Mouse (Mus musculus): Measurements from ENCODE around the gene Hpgd. TPM values are rescaled to one million over a fixed set of nuclear protein-coding genes. Genes with fewer than 3 reads are reported as not detected.
A peak's percentile ranks its signal among the peaks of the same experiment; 100 is the strongest.
"Not testable (repeated sequence)": the region's sequence is repeated elsewhere in the genome, so short reads cannot be mapped to it uniquely, and the experiment has no call there.

The Hpgd gene
- polyA plus RNA-seq (2012; ENCODE audit: insufficient read depth, insufficient read length, missing spikeins): 14.4 and 17.6 TPM in 2 replicates

DNA sequence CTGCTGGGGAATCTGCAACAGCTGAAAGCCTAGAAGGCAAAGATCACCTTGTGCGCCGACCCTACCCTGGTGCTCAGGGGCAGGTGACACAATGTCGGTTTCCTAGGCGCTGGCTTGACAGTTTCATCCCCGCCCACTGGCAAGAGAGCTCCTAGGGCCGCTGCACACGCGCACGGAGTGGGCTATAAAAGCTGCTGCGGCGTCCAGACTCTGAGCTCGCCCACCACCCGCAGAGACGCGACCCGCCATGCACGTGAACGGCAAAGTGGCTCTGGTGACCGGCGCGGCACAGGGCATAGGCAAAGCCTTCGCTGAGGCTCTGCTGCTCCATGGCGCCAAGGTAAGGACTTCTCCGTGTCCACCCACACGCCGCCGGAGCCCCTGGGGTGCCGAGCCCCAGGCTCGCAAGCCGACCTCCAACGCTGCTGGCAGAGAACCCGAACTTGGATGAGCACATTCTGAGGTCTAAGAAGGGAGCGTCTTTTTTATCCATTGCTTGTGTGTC, at the start of gene Hpgd:
Gene Hpgd, plus strand, starts transcription at position 213 of the 505 bp plus-strand sequence.
- peak within 1 kb of the TSS; percentile 38 for H3K27ac ChIP-seq (replicated peaks; ENCODE audit: low read depth, low read length)

DNA sequence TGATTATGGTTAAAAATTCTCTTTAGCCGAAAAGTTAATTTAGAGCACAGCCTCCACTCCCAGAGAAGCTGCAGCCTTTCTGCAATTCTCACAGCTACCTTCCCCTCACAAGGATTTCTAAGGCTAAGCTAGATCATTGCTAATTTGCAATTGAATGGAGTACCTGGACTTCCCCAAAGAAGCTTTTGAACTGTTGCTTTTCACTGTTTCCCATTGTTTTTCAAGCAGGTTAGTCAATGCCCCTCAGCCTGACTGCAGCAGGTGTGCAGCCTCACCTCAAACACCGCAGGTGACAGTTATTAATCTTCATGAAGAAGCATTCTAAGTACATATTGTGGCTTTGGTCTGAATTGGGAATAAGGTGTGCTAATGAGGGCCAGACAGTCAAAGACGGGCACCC, 42.7 kb upstream of the Hpgd start:
- H3K27ac ChIP-seq (replicated peaks; ENCODE audit: low read depth, low read length); H3K4me1 ChIP-seq (ENCODE audit: control insufficient read depth, insufficient read depth, insufficient read length, low read length): not testable (repeated sequence)

More for the DNA sequence above, at the start of gene Hpgd:
- H3K4me1 ChIP-seq (ENCODE audit: control insufficient read depth, insufficient read depth, insufficient read length, low read length): peaks cover 5% of the 10 kb centered on the region; the same call in 1 of the 2 replicates
- peak within 1 kb of the TSS; percentile 64 for H3K4me3 ChIP-seq (ENCODE audit: insufficient read depth, low read depth, low read length)

DNA sequence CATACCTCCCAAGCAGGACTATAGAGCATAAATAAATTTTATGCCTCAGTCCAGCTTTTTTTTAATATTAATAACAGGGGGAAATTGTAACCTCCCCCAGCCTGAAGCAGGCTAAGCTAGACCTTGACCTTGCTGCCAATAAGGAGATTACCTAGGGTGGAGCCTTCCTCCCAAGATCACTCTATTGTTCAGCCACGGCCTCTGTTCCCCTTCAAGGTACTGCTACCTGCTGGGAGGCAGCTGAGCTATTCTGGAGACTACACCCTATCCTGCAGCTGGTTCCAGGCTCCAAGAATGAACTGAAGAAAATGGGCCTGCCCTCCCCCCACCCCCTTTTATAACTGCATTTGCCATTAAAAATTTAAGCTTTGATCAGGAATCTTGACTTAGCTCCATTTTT, 42.1 kb upstream of the Hpgd start:
- H3K4me3 ChIP-seq (ENCODE audit: insufficient read depth, low read depth, low read length): no peak overlapping the region

More for the DNA sequence above, 42.7 kb upstream of the Hpgd start:
- not testable (repeated sequence) for H3K4me3 ChIP-seq (ENCODE audit: insufficient read depth, low read depth, low read length)

DNA sequence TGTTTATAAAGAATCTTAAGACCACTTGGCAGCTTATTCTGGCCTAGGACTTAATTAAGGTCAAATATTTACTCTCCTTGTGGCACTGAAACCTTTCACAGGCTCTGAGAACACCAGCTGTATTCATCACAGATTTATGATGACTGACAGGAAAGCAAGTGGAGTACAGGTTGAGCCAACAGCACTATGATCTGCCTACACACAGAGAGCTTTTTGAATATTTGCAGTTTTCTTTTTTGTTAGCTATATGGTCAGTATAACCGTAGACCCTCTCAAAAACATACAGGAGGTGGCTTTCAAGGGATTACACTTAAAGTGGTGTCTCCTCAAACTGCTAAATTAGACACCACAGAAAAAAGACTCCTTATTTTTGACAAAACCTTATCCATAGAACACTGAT, 33.2 kb upstream of the Hpgd start:
- Histone ChIP-seq H3K4me3 (ENCODE audit: insufficient read depth, low read depth, low read length) (no peak overlapping the region), H3K27ac (replicated peaks; ENCODE audit: low read depth, low read length) (no peak overlapping the region), H3K4me1 (ENCODE audit: control insufficient read depth, insufficient read depth, insufficient read length, low read length) (no peaks in the 10 kb centered on the region)

More for the DNA sequence above, 42.1 kb upstream of the Hpgd start:
- no peaks in the 10 kb centered on the region for H3K4me1 ChIP-seq (ENCODE audit: control insufficient read depth, insufficient read depth, insufficient read length, low read length)
- no peak overlapping the region for H3K27ac ChIP-seq (replicated peaks; ENCODE audit: low read depth, low read length)

DNA sequence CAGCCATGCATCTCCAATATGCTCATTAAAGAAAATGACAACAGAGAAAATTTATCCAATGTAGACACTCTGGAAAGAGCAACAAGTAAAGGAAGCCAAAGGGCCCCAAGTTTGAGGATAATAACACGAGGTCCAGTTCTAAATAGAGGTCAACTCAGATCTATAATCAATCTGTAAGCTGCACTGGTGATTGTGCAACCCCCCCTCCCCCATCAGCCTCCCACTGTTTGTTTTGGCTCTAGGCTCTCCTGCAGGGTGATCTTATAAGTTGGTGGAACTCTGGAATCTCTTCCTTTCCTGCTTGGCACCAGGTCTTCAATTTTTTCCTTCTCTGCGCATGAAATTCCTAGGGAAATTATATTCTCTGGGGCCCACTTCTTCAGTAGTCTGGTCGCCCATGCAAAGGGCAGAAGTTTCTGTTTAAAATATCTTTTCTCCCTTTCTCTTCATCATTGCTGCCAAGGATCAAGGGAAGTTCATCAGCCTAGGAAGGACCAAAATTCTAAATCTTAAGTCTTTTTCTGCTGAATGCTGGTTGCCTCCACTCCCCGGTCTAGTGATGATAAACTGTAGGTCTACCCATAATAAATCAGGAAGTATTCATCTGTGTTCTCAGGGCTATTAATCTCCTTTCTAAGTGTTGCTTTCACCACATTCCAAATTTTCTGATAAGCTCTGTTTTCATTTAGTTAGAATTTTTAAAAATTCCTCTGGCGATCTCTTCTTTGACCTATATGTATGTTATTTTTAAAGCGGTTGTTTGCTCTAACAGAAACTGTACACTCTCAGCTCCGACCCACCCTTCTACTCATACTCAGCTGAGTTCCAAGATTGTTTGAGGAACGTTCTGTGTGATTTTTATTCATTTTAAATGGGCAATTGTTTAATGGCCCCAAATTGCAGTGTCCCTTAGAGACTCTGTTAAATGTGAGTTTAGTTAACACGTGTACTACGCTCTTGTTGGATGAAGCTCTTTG, 24.4 kb upstream of the Hpgd start:
- Histone ChIP-seq H3K27ac (replicated peaks; ENCODE audit: low read depth, low read length) (no peak overlapping the region), H3K4me1 (ENCODE audit: control insufficient read depth, insufficient read depth, insufficient read length, low read length) (no peaks in the 10 kb centered on the region), H3K4me3 (ENCODE audit: insufficient read depth, low read depth, low read length) (no peak overlapping the region)

DNA sequence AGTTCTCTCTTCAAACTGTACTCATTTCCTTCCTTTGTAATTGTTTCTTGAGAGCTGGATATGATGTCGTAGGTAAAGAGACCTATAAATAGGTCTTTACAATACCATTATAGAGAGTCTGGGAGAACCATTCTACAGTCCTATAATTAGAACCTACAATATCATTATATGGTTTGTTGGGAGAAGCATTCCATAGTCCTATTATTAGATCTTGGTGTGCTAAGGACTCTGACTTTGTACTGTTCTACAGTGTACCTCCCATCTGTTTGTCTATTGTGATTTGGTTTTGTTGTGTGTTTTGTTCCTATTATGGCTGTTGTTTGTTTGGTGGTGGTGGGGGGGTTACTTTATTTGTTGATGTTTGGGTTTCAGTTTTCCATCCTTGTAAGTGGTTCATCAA, 21.5 kb upstream of the Hpgd start:
- H3K4me1 ChIP-seq (ENCODE audit: control insufficient read depth, insufficient read depth, insufficient read length, low read length): 0 out of 2 replicates have a peak, but pooled peaks cover under 1% of the 10 kb centered on the region
- H3K4me3 ChIP-seq (ENCODE audit: insufficient read depth, low read depth, low read length): no peak overlapping the region
- H3K27ac ChIP-seq (replicated peaks; ENCODE audit: low read depth, low read length): no peak overlapping the region

DNA sequence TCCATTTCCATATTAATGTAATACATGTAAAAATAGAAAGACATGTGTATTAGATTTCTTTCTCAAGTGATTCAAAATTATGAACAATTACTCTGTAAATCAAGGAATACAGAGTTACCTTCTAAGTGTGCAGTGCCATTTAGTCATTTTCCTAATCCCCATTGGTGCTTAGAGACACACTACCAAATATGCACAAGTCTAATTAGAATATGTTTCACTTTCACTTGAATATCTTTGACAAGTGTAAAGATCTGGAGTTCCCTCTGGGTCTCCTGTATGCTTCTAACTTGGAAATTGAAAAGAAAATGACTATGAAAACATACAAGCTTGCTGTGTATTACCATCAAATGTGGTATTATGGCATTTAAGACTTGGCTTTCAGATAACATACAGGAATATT, 19.1 kb upstream of the Hpgd start:
- H3K4me1 ChIP-seq (ENCODE audit: control insufficient read depth, insufficient read depth, insufficient read length, low read length): 0 out of 2 replicates have a peak, but pooled peaks cover 2% of the 10 kb centered on the region

DNA sequence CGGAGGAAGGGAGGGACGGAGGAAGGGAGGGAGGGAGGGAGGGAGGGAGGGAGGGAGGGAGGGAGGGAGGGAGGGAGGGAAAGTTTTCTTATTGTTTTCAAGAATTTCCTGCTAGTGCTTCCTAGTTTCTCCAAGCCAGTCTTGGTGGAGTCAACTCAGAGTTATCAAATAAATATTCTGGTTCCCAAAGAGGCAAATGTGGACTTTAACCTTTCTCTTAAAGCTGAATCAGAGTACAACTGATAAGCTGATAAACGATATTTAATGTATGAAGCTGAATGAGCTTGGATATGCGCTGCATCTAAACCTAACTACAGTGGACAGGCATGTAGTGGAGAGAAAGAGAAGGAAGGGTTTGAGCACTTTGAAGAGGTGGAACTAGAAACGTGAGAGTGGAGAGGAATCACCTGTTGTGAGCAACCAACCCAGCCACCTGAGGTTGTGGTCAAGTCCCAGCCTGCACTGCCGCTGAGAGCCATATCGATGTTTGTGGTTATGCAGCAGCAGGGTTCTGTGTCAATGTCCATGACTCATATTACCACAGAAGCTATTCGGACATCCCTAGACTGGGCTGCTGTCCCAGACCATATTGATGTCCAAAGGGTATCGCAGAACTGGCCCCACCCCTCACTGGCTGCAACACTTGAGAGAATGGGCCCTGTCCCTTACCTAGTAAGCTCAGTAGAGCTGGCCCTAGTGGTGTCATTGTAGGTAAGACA, 16.4 kb upstream of the Hpgd start:
- no peak overlapping the region for H3K4me3 ChIP-seq (ENCODE audit: insufficient read depth, low read depth, low read length)
- 0 out of 2 replicates have a peak, but pooled peaks cover 2% of the 10 kb centered on the region for H3K4me1 ChIP-seq (ENCODE audit: control insufficient read depth, insufficient read depth, insufficient read length, low read length)
- no peak overlapping the region for H3K27ac ChIP-seq (replicated peaks; ENCODE audit: low read depth, low read length)

More for the DNA sequence above, 19.1 kb upstream of the Hpgd start:
- H3K4me3 ChIP-seq (ENCODE audit: insufficient read depth, low read depth, low read length): no peak overlapping the region
- no peak overlapping the region for H3K27ac ChIP-seq (replicated peaks; ENCODE audit: low read depth, low read length)

DNA sequence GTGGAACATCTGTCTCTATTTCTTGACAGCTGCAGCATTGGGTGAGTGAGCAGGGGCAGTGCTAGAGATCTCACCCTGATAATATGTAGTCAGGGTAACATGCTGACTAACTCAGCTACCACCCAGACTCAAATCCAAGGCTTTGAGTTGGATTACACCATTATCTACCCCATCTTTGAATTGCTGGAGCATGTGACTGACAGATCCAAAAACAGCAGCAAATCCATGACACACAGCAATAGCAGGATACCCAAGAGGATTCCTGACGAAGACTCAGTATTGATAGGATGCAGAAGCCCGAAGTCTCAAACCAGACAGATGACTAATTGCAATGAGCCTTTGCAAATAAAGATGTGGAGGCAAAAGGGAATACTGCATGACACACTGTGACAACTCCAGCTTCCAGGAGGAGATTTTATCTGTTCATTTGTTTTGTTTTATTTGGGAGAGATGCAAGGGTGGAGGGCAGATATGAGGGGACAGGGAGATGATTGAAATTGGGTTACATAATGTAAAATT, 15.8 kb upstream of the Hpgd start:
- H3K4me3 ChIP-seq (ENCODE audit: insufficient read depth, low read depth, low read length): no peak overlapping the region
- H3K27ac ChIP-seq (replicated peaks; ENCODE audit: low read depth, low read length): no peak overlapping the region

DNA sequence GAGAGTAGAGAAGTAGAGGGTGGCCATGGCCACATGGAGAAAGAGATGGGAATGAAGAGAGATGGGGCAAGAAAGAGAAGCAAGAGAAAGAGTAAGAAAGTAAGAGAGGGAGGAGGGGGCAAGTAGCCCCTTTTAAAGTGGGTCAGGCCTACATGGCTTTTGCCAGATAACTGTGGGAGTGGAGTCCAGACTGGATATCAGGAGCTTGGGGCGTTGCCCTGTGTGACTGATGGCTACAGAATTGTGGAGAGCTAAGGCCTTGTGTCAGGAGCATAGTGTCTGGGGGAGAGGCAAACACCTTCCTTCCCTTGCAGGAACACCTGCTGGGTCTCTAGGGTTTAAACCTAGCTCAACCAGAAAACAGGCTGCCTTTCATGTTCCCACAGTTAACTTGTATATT, 10.4 kb upstream of the Hpgd start:
- H3K4me1 ChIP-seq (ENCODE audit: control insufficient read depth, insufficient read depth, insufficient read length, low read length): no peaks in the 10 kb centered on the region; the same call in 1 of the 2 replicates
- no peak overlapping the region for H3K4me3 ChIP-seq (ENCODE audit: insufficient read depth, low read depth, low read length)
- H3K27ac ChIP-seq (replicated peaks; ENCODE audit: low read depth, low read length): no peak overlapping the region

More for the DNA sequence above, 15.8 kb upstream of the Hpgd start:
- H3K4me1 ChIP-seq (ENCODE audit: control insufficient read depth, insufficient read depth, insufficient read length, low read length): 0 out of 2 replicates have a peak, but pooled peaks cover 2% of the 10 kb centered on the region

DNA sequence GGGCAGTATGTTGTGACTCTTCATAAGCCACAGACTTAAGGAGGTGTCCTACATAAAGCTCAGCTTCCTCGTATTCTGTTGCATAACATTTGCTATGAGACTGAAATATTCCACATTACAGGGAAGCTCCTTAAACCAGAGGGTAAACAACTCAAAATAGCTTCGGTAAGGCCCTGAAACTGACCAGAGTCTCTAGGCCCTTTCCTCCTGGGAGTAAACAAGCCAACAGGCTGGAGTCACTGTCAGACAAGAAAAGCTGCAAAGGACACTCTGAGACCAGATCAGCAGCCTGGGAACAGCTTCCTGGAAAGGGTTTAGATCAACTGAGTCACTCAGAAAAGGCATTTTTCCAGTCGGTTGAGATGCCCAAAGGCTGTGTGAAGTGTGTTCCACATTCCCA, 9.4 kb upstream of the Hpgd start:
- Histone ChIP-seq H3K27ac (replicated peaks; ENCODE audit: low read depth, low read length) (peak overlapping the region; percentile 16; the same call in 1 of the 2 replicates), H3K4me3 (ENCODE audit: insufficient read depth, low read depth, low read length) (no peak overlapping the region), H3K4me1 (ENCODE audit: control insufficient read depth, insufficient read depth, insufficient read length, low read length) (no peaks in the 10 kb centered on the region; the same call in 1 of the 2 replicates)

DNA sequence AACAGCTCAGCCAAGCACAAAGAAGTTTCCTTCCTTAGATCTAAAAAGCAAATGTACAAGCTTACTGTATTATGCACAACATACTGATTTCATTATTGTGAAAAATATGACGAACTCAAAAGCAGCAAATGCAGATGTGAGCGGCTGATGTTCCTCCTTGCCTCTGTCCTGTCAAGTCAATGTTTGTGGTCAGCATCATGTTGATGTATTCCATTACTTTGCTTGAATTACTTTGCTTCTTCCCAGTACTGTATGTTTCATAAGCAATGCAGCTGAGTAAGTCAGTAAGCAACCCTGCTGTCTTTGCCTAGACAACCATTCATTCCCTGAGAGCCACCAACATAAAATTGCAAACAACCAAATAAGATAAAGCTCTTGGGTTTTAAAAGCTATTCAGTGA, 7.7 kb upstream of the Hpgd start:
- no peak overlapping the region for H3K4me3 ChIP-seq (ENCODE audit: insufficient read depth, low read depth, low read length)
- no peaks in the 10 kb centered on the region; the same call in 1 of the 2 replicates for H3K4me1 ChIP-seq (ENCODE audit: control insufficient read depth, insufficient read depth, insufficient read length, low read length)
- no peak overlapping the region for H3K27ac ChIP-seq (replicated peaks; ENCODE audit: low read depth, low read length)

DNA sequence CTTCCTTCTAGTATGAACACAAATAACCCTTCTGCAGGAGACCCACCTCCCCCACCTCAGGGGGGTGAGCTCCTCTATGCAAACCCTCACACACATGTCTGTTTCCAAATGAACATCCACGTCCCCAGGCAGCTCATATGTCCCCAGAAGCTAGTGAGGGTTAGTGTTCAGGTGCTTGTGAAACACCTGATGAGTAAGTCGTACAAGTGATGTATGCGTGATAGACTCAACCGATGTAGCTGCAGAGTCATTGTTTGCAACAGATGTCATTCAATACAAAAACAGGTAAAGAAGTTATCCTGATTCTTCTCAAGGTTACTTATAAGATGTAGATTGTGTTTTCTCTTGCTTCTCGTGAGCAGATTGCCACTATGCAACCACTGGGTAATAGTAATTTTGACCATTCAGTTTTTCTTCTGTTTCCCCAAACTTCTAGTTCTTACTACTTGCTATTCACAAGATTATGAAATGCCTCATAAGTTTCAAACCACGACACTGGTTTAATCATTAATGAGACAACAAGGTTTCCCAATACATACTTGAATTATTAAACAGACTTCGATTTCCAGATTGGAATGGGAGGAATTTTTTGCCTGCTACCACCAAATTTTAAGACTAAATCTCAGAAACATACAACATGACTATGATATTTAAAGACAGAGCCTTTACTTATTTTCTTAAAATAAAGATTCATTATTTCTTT, 6.9 kb upstream of the Hpgd start:
- Histone ChIP-seq H3K27ac (replicated peaks; ENCODE audit: low read depth, low read length) (no peak overlapping the region), H3K4me1 (ENCODE audit: control insufficient read depth, insufficient read depth, insufficient read length, low read length) (no peaks in the 10 kb centered on the region; the same call in 1 of the 2 replicates), H3K4me3 (ENCODE audit: insufficient read depth, low read depth, low read length) (no peak overlapping the region)

DNA sequence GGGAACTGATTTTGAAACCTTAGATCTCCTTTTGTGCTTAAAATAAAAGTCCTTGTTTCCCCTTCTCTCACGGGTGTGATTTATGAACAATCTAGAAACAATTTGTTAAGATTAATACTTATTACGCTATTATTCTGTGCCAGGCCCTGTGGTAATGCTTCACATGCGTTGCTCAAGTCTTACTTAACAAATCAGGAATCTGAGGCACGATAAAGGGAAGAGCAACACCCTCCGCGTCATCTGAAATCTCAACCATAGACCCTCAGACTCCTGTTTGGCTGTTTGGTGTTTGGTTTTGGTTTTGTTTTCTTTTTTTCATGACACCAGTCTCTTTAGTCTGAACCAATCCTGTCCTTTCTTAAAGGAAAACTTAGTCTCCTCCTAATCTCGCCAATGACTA, 2.1 kb upstream of the Hpgd start:
- peaks cover 5% of the 10 kb centered on the region; the same call in 1 of the 2 replicates for H3K4me1 ChIP-seq (ENCODE audit: control insufficient read depth, insufficient read depth, insufficient read length, low read length)
- peak overlapping the region; percentile 74 for H3K27ac ChIP-seq (replicated peaks; ENCODE audit: low read depth, low read length)
- peak overlapping the region; percentile 9; the same call in 1 of the 2 replicates for H3K4me3 ChIP-seq (ENCODE audit: insufficient read depth, low read depth, low read length)

All from brown adipose tissue, adult 24 weeks (tissue).